Mouse (Mus musculus) right cerebral cortex, postnatal 10 days (tissue): ENCODE measurements at regions not wholly inside any gene's neighbourhood (a gene's known extent, or its start where the extent isn't known, plus 50 kb on each side); places are given as distances from the start of the nearest gene placed in this dataset.

Source experiments
- DNase-seq, 2 experiments: peaks; one replicate each; pipeline ENCODE4 v3.0.0; 2021; ENCODE audit warnings: low spot score in 2 of 2

- DNase-seq, result no peak
Observed at GRCm38 (mm10) chr3:136449364-136449763, 123.5 kb upstream of the Bank1 start.

- no peak for DNase-seq
Observed at GRCm38 (mm10) chr3:136444598-136444997, 118.7 kb upstream of the Bank1 start.

GRCm38 (mm10) chr3:136442099-136442498 lies 116.2 kb upstream of the Bank1 start:
- no peak for DNase-seq

GRCm38 (mm10) chr3:136439907-136440645 lies 114.2 kb upstream of the Bank1 start:
- DNase-seq, result no peak

- DNase-seq, result no peak
Observed at GRCm38 (mm10) chr3:136439350-136439749, 113.5 kb upstream of the Bank1 start.

- no peak for DNase-seq
Observed at GRCm38 (mm10) chr3:136434407-136434806, 108.5 kb upstream of the Bank1 start.

GRCm38 (mm10) chr3:136432072-136432471 lies 106.2 kb upstream of the Bank1 start:
- no peak for DNase-seq

GRCm38 (mm10) chr3:136427427-136427826 lies 101.6 kb upstream of the Bank1 start:
- no peak for DNase-seq

- DNase-seq, result peak in 1 of 2 experiments; percentile 26
Observed at GRCm38 (mm10) chr3:136426539-136427194, 100.8 kb upstream of the Bank1 start.

GRCm38 (mm10) chr3:136421969-136422614 lies 96.2 kb upstream of the Bank1 start:
- no peak for DNase-seq

GRCm38 (mm10) chr3:136405606-136406005 lies 79.7 kb upstream of the Bank1 start:
- DNase-seq, result no peak

- DNase-seq, result peak; percentile 23 to 30
Observed at GRCm38 (mm10) chr3:136383282-136383681, 57.4 kb upstream of the Bank1 start.

GRCm38 (mm10) chr3:136380644-136381043 lies 54.8 kb upstream of the Bank1 start:
- no peak for DNase-seq

- no peak for DNase-seq
Observed at GRCm38 (mm10) chr3:136379741-136380398, 54.0 kb upstream of the Bank1 start.

- no peak for DNase-seq
Observed at GRCm38 (mm10) chr3:136376893-136377292, 51.0 kb upstream of the Bank1 start.
